Mouse (Mus musculus): Measurements from ENCODE around the gene Spc25.

- TF ChIP-seq POLR2A (IDR thresholded peaks at IDR 0.05; ENCODE audit: borderline replicate concordance, extremely low read depth, insufficient read depth, insufficient read length, poor library complexity, severe bottlenecking) (no peak), CTCF (IDR thresholded peaks at IDR 0.05; ENCODE audit: borderline replicate concordance, extremely low read depth, insufficient read depth, insufficient read length) (no peak)
These were observed 6.7 kb upstream of the Spc25 start for GRCm38 (mm10) chr2:69212652-69213051.

Measured in brain, embryonic 14.5 days (tissue).